Mouse (Mus musculus) midbrain, embryonic 13.5 days (tissue): ENCODE data around the gene Psmd3. TPM values are rescaled to one million over a fixed set of nuclear protein-coding genes. Genes with fewer than 3 reads are reported as not detected.
"Not testable (repeated sequence)": the region's sequence is repeated elsewhere in the genome, so short reads cannot be mapped to it uniquely, and the experiment has no call there.

Source experiments
- ATAC-seq: fragments of 200-750 bp; cut with Nextera tagmentation; 2 replicates; pipeline ENCODE4 v1.8.0; 2017; ENCODE audit warnings: mild to moderate bottlenecking, moderate TSS enrichment, moderate library complexity
- H3K27ac ChIP-seq: fragments of 300-500 bp; sonication (generic); 2 replicates; pipeline ENCODE4 v1.5.1; 2015; ENCODE audit warnings: inconsistent platforms, mild to moderate bottlenecking, moderate library complexity
- H3K27me3 ChIP-seq: fragments of 300-500 bp; sonication (generic); 2 replicates; pipeline ENCODE4 v1.6.1; 2015; ENCODE audit warnings: mild to moderate bottlenecking, inconsistent platforms
- H3K36me3 ChIP-seq: fragments of 300-500 bp; sonication (generic); 2 replicates; pipeline ENCODE4 v1.6.1; 2015; ENCODE audit warnings: mild to moderate bottlenecking, inconsistent platforms
- H3K4me1 ChIP-seq: fragments of 300-500 bp; sonication (generic); replicated peaks from 2 replicates; pipeline ENCODE4 v1.6.1; 2015; ENCODE audit warnings: inconsistent platforms
- H3K4me2 ChIP-seq: fragments of 300-500 bp; sonication (generic); replicated peaks from 2 replicates; pipeline ENCODE4 v1.6.1; 2015; ENCODE audit warnings: moderate library complexity, mild to moderate bottlenecking, inconsistent platforms
- H3K4me3 ChIP-seq: fragments of 300-500 bp; sonication (generic); replicated peaks from 2 replicates; pipeline ENCODE4 v1.5.1; 2015; ENCODE audit warnings: mild to moderate bottlenecking, inconsistent platforms
- H3K9ac ChIP-seq: fragments of 300-500 bp; sonication (generic); replicated peaks from 2 replicates; pipeline ENCODE4 v1.6.1; 2015; ENCODE audit warnings: mild to moderate bottlenecking, inconsistent platforms
- H3K9me3 ChIP-seq: fragments of 300-500 bp; sonication (generic); 2 replicates; pipeline ENCODE4 v1.6.1; 2016; ENCODE audit warnings: mild to moderate bottlenecking, inconsistent platforms
- WGBS: fragments of 180-500 bp; shearing (Covaris S2); methylation state at CpG from one replicate; pipeline ENCODE4 v1.1.7; 2015; 5-methylcytosine and 5-hydroxymethylcytosine counted together
- polyA plus RNA-seq: library from polyadenylated mRNA; unstranded; fragments of >200 nt; fragmentation: Nextera tagmentation; extraction: Ambion mirVana; gene quantifications from 2 replicates; pipeline ENCODE4 v1.2.1, GENCODE M21; 2015

Psmd3 gene
- polyA plus RNA-seq, 1 experiment from 2014 or later, result 190 TPM

DNA sequence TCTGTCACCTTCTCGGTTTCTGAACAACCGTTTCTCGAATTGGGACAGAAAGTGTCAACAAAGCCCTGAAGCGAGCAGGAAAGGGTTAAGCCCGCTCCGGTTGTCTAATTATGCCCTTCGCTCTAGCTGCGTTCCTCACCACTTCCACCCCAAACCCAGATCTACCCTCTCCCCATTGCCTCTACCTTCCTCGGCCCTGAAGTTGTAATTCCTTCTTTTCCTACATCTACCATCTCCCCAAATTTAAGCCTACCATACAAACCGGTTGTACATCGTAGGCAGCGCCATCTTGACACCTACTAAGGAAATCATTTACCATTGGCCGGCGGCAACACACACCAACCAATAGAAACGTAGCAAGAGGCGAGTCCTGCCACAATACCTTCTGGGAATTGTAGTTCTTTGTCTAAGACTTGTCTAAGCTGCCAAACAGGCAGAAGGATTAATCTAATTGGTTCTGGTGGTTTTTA lies 46.8 kb downstream of the Psmd3 start, which contains the start of gene Med24:
TSS of gene Med24 (minus strand) at position 317 of the 470 bp plus-strand sequence.
- Histone ChIP-seq H3K4me1 (peaks cover 32% of the 10 kb centered on the region), H3K9me3 (no peaks in the 10 kb centered on the region), H3K27ac (peak within 1 kb of the TSS; percentile 74), H3K4me2 (peak within 1 kb of the TSS; percentile 83), H3K9ac (peak within 1 kb of the TSS; percentile 70), H3K36me3 (peaks cover 35% of the 10 kb centered on the region), H3K4me3 (peak within 1 kb of the TSS; percentile 61), H3K27me3 (no peaks in the 10 kb centered on the region)
- peak; percentile 97 for ATAC-seq
- 0% methylated on average over 16 of the region's 16 CpGs for WGBS

DNA sequence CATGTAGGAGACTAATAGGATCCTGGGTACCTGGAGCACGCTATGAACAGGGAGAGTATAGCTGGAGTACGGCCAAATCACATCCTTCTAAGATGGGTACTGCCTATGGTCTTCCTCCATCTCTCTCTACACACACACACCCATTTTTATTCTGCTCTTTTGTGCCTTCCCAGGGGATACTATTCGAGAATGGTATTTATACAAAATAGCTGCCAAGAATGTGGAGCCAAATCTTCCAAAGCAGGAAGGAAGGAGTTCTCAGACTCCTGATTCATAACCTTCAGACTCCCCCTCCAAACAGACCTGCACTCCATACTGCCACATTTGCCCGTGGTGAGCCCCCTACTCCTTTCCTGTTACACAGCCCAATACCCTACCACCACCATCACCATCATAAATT lies 48.4 kb downstream of the Psmd3 start:
- WGBS, result 67% methylated on average over 4 of the region's 4 CpGs
- Histone ChIP-seq H3K36me3 (peaks cover 19% of the 10 kb centered on the region), H3K4me2 (no peak overlapping the region), H3K4me1 (peaks cover 32% of the 10 kb centered on the region), H3K9me3 (no peaks in the 10 kb centered on the region), H3K27me3 (no peaks in the 10 kb centered on the region), H3K4me3 (no peak overlapping the region), H3K27ac (peak overlapping the region; percentile 42; the same call in 1 of the 2 replicates), H3K9ac (no peak overlapping the region; the same call in 1 of the 2 replicates)
- no peak for ATAC-seq

DNA sequence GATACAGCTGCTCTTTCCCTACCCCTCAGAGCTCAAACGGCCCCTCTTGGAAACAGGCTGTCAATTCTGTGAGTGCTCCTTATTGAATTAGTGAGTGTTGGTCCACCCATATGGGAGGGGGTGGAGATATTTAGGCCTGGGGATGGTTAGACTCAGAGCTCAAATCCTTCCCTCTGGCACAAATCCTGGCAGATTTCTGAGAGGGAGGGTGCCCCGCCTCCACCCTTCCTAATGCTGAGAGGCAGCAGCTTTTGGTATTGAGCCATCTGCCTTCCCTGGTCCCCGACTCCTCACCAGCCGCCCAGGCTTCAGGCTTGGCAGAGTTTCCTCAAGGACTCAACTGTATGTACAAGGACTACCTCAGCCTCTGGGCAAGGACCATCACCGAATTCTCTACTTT lies 48.8 kb downstream of the Psmd3 start:
- WGBS, result 53% methylated on average over 5 of the region's 5 CpGs
- H3K4me2 ChIP-seq, result no peak overlapping the region

DNA sequence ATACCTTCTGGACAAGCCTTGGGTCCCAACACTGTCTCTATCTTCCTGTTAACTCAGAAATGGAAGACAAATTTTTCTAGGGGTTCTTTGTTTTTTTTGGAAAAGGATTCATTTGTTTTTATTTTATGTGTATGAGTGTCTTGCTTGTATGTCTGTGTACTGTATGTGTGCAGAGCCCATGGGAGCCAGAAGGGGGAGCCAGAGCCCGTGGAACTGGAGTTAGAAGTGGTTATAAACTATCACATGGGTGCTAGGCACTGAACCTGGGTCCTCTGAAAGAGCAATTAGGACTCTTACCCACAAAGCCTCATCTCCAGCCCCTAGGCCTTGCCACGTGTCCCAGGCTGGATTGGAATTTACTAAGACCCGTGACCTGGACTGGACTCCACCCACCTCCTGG lies 51.7 kb downstream of the Psmd3 start:
- Histone ChIP-seq H3K4me1 (peaks cover 31% of the 10 kb centered on the region), H3K36me3 (no peaks in the 10 kb centered on the region), H3K9me3 (no peaks in the 10 kb centered on the region), H3K27me3 (no peaks in the 10 kb centered on the region), H3K4me2 (no peak overlapping the region), H3K27ac (no peak overlapping the region), H3K9ac (no peak overlapping the region), H3K4me3 (no peak overlapping the region)
- no peak for ATAC-seq
- WGBS, result 67% methylated on average over 3 of the region's 3 CpGs

More for the DNA sequence above, 48.8 kb downstream of the Psmd3 start:
- Histone ChIP-seq H3K27me3 (no peaks in the 10 kb centered on the region), H3K4me1 (peaks cover 32% of the 10 kb centered on the region), H3K27ac (peak overlapping the region; percentile 42; the same call in 1 of the 2 replicates), H3K9ac (no peak overlapping the region), H3K36me3 (peaks cover 15% of the 10 kb centered on the region), H3K4me3 (no peak overlapping the region), H3K9me3 (no peaks in the 10 kb centered on the region)
- 0 out of 2 replicates have a peak, but pooled peaks have one; percentile 10 for ATAC-seq

DNA sequence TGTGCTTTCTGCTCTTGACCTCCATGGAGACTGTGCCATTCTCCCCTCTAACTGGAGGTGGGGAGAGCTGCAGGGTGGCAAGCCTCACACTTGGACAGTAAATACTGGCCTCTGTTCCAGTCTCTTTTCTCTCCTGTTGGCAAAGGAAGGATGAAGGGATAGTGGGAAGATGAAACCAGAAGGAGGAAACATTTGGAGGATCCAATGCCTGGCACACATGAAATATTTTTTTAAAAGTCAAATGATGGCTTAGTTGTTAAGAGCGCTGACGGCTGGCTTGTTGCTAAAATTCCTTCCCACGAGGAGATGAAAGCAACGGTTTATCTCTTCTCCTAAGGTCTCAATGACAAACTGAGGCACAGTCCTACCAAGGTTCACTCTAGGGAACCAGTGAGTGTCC lies 52.8 kb downstream of the Psmd3 start:
- no peak for ATAC-seq
- Histone ChIP-seq H3K27ac (no peak overlapping the region), H3K4me2 (no peak overlapping the region), H3K9ac (no peak overlapping the region), H3K4me1 (peaks cover 34% of the 10 kb centered on the region), H3K36me3 (no peaks in the 10 kb centered on the region), H3K4me3 (no peak overlapping the region), H3K27me3 (no peaks in the 10 kb centered on the region), H3K9me3 (no peaks in the 10 kb centered on the region)
- 90% methylated on average over 4 of the region's 4 CpGs for WGBS

DNA sequence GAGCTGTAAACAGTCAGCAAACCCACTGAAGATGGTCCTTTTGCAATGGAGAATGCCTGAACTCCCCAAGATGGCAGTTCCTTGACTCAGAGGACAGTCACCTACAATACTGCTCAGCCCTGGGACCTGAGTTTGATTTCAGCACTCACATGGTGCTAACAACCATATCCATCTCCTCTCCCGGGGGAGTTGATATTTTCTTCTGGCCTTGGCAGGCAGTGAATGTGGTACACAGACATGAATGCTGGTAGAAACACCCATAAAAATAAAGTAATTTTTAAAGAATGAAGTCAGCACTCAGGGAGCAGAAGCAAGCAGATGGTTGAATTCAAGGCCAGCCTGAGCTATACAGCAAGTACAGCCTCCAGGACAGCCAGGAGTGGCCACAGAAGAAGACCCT lies 53.8 kb downstream of the Psmd3 start:
- ATAC-seq, result no peak
- Histone ChIP-seq H3K36me3 (no peaks in the 10 kb centered on the region), H3K4me3 (no peak overlapping the region), H3K9me3 (no peaks in the 10 kb centered on the region), H3K4me2 (no peak overlapping the region), H3K4me1 (peaks cover 38% of the 10 kb centered on the region), H3K9ac (no peak overlapping the region), H3K27ac (no peak overlapping the region), H3K27me3 (no peaks in the 10 kb centered on the region)
- WGBS, result 86% methylated on average over 1 of the region's 1 CpGs

DNA sequence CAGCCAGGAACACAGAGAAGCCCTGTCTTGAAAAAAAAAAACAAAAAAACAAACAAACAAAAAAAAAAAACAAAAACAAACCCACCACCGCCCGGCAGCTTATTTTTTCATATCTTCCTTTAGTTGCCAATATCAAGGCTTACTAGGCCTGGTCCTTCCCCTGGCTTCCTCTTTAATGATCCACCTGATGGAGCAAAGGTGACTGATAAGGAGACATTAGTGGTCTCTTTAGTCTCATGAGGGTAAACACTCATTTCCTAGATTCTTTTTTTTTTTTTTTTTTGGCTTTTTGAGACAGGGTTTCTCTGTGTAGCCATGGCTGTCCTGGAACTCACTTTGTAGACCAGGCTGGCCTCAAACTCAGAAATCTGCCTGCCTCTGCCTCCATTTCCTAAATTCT lies 54.9 kb downstream of the Psmd3 start:
- 98% methylated on average over 2 of the region's 2 CpGs for WGBS
- not testable (repeated sequence) for H3K9me3 ChIP-seq, H3K4me3 ChIP-seq, H3K9ac ChIP-seq, H3K27me3 ChIP-seq, H3K36me3 ChIP-seq, ATAC-seq, H3K4me2 ChIP-seq, H3K27ac ChIP-seq
- H3K4me1 ChIP-seq, result peaks cover 32% of the 10 kb centered on the region

DNA sequence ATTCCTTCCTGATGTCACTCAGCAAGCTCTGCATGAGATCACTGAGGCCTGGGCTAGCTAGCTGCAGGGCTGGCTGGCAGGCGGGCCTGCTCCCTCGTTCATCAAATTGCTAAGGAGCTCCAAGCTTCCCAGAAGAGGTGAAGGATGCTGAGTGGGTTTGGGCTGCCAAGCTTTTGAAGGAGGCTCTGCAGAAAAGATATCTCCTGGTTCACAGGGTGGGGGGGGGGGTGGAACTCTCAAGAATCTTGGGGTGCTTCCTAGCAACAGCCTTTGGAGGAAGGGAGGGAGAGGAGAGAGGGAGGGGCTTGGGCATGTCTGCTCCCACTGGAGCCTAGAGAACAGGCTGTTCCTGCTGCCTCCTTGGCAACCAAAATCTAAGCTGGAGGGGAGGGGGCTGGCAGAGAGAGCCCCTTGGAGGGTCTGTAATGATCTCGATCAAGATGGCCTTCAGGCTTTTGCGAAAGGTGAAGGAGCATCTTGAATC lies 56.1 kb downstream of the Psmd3 start:
- Histone ChIP-seq H3K27ac (peak overlapping the region; percentile 78), H3K4me1 (peaks cover 41% of the 10 kb centered on the region), H3K9ac (no peak overlapping the region), H3K4me2 (no peak overlapping the region; the same call in 1 of the 2 replicates), H3K4me3 (no peak overlapping the region), H3K9me3 (no peaks in the 10 kb centered on the region), H3K36me3 (no peaks in the 10 kb centered on the region), H3K27me3 (no peaks in the 10 kb centered on the region)
- 25% methylated on average over 4 of the region's 4 CpGs for WGBS
- ATAC-seq, result no peak

DNA sequence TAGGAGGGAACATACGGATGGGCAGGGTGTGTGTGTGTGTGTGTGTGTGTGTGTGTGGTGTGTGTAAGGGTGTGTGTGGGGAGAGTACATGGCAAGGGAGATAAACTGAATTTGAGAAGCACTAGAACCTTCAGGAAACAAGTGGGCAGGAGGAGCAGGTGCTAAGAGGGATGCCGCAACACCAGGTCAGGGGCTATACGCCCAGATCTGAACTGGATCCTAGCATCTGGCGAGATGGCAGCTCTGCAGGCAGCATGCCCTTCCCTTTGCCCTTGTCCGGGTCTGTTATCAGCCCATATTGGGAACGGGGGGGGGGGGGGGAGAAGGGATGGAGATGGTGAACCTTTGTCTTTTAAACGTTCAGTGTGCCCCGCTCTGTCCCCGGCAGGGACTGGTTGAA lies 56.6 kb downstream of the Psmd3 start:
- no peaks in the 10 kb centered on the region for H3K9me3 ChIP-seq
- peak overlapping the region; percentile 13; the same call in 1 of the 2 replicates for H3K4me2 ChIP-seq
- H3K4me3 ChIP-seq, result no peak overlapping the region
- no peaks in the 10 kb centered on the region for H3K27me3 ChIP-seq
- no peaks in the 10 kb centered on the region for H3K36me3 ChIP-seq
- 53% methylated on average over 9 of the region's 9 CpGs for WGBS
- no peak for ATAC-seq
- peaks cover 46% of the 10 kb centered on the region for H3K4me1 ChIP-seq
- H3K27ac ChIP-seq, result peak overlapping the region; percentile 78
- H3K9ac ChIP-seq, result no peak overlapping the region

DNA sequence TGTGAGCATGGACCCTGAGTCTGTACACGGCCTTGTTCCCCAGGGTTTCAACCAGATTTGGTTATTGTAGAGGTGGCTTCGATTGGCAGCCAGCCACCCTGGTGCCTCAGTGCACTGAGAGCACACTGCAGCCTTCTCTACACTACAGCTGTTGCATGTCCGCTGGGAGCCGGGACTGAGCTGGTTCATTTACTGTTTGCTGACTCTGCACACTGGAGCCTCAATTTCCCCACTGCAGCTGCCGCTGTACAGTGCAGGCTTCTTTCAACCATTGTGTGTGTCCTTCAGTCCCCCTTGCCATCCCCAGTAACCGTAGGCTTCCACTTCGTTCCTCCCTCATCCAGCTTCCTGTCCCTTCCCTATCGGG lies 57.7 kb downstream of the Psmd3 start:
- Histone ChIP-seq H3K4me2 (peak overlapping the region; percentile 85), H3K27me3 (no peaks in the 10 kb centered on the region), H3K4me3 (peak overlapping the region; percentile 84), H3K36me3 (no peaks in the 10 kb centered on the region), H3K9me3 (no peaks in the 10 kb centered on the region), H3K4me1 (peaks cover 56% of the 10 kb centered on the region), H3K27ac (peak overlapping the region; percentile 99), H3K9ac (peak overlapping the region; percentile 99)
- WGBS, result 4% methylated on average over 8 of the region's 8 CpGs
- ATAC-seq, result no peak

DNA sequence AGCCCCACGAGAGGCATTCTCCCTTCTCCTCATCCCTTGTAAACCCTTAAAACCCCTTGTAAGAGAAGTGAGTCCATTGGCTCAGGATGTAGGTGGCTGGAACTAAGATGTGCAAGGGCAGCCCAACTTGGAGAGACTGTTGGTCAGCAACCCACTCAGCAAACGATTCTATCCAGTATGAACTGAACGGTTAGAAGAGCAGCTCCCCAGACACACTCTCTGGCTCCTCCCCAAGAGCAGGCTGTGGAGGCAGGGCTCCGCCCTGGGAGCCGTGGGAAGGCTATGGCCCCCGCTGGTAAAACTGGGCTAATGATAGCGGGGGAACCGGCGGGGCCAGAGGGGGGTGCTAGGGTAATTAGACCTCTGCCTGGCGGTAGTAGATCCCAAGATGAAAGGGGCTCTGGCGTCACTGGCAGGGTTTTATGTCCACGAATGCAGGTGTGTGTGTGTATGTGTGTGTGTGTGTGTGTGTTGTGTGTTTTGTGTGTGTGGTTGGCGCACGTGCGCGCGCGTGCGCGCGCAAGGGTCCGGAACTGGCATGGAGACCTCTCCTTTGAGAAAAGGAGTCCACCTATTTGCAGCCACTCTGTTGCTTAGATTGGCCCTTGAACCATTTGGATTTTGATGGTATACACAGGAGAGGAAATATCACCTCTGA lies 58.2 kb downstream of the Psmd3 start, which contains the start of gene Thra:
TSS of gene Thra (plus strand) at position 246 of the 658 bp plus-strand sequence.
- Histone ChIP-seq H3K9ac (peak within 1 kb of the TSS; percentile 99), H3K36me3 (no peaks in the 10 kb centered on the region), H3K27me3 (no peaks in the 10 kb centered on the region), H3K27ac (peak within 1 kb of the TSS; percentile 99), H3K9me3 (no peaks in the 10 kb centered on the region), H3K4me2 (peak within 1 kb of the TSS; percentile 85), H3K4me1 (peaks cover 62% of the 10 kb centered on the region), H3K4me3 (peak within 1 kb of the TSS; percentile 84)
- peak; percentile 32 for ATAC-seq
- under 1% methylated on average over 22 of the region's 22 CpGs for WGBS

DNA sequence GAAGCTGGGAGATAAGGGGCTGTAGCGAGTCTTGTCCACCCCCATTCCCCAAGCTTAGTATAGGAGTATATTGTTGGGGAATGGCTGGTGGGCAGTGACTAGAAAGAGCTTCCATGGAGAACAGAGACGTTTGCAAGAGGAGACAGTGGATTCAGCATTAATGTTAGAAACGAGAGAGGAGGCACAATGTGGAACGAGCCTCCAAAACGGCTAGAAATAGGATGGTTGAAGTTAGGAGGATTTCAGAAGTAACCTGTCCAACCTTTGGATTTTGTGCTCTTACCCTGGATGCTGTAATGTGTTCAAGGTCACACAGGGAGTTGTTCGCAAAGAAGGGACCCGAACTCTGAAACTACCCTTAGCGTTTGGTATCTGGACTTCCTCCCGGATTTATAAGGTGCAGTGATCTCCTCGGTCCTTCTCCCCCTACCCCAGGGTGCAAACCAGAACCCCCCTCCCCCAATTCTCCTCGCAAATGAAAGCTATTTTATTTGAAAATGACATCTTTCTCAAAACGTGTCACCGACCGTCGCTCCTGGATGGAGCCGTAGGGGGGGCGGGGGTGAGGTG lies 58.8 kb downstream of the Psmd3 start:
- ATAC-seq, result no peak
- peak overlapping the region; percentile 99 for H3K27ac ChIP-seq
- peaks cover 68% of the 10 kb centered on the region for H3K4me1 ChIP-seq

More for the DNA sequence above, 58.8 kb downstream of the Psmd3 start:
- Histone ChIP-seq H3K4me3 (peak overlapping the region; percentile 84), H3K36me3 (no peaks in the 10 kb centered on the region), H3K4me2 (peak overlapping the region; percentile 85), H3K9me3 (no peaks in the 10 kb centered on the region), H3K9ac (peak overlapping the region; percentile 99), H3K27me3 (no peaks in the 10 kb centered on the region)
- WGBS, result 2% methylated on average over 17 of the region's 17 CpGs
